In genomic region chr17:75536396-75537049, GRCm38 (mm10) we compare ENCODE assay signal across 8 mouse cellular contexts. TPM values are rescaled to one million over a fixed set of nuclear protein-coding genes. Genes with fewer than 3 reads are reported as not detected.
DNase-seq lines count a peak whose midpoint lies in the region; ATAC-seq and TF ChIP-seq lines count a peak whose summit lies in the region.

No protein-coding gene starts in this region.

- H3K36me3 ChIP-seq in midbrain, embryonic 11.5 days (ENCODE audit: control insufficient read depth, insufficient read depth, low read length): no peaks in the 10 kb centered on the region; the same call in 1 of the 2 replicates
- peaks cover 31% of the 10 kb centered on the region for H3K36me3 ChIP-seq in midbrain, embryonic 10.5 days
- H3K36me3 ChIP-seq in midbrain, postnatal 0 days (ENCODE audit: insufficient read depth, low read length): peaks cover 16% of the 10 kb centered on the region

- no peak overlapping the region for H3K27ac ChIP-seq in midbrain, embryonic 11.5 days (ENCODE audit: low read depth, low read length)
- no peak overlapping the region for H3K27ac ChIP-seq in midbrain, embryonic 10.5 days (replicated peaks)
- no peak overlapping the region for H3K27ac ChIP-seq in midbrain, postnatal 0 days (ENCODE audit: low read depth, low read length)

- no peak overlapping the region for H3K4me2 ChIP-seq in midbrain, embryonic 11.5 days
- no peak overlapping the region for H3K4me2 ChIP-seq in midbrain, postnatal 0 days (ENCODE audit: low read depth, low read length, poor library complexity, severe bottlenecking)

- peak; percentile 35; the same call in 1 of the 2 replicates for ATAC-seq in midbrain, embryonic 11.5 days (ENCODE audit: low FRiP score)
- ATAC-seq in granulocyte monocyte progenitor cell, adult 5-6 weeks (replicated peaks; ENCODE audit: poor library complexity, severe bottlenecking): peak; percentile 98
- peak; percentile 80; the same call in 1 of the 2 replicates for ATAC-seq in midbrain, postnatal 0 days (ENCODE audit: low FRiP score)

- TF ChIP-seq CTCF in midbrain, postnatal 0 days (IDR thresholded peaks at IDR 0.05): peak; percentile 93

- DNase-seq in adrenal gland, postnatal 10 days: peak; percentile 53
- no peak for DNase-seq in adrenal gland, adult 18-20 months (ENCODE audit: low spot score in 2 of 2)
- no peak for DNase-seq in midbrain, embryonic 11.5 days (ENCODE audit: low spot score, missing footprints)
- no peak for DNase-seq in midbrain, embryonic 10.5 days (ENCODE audit: low spot score)
- DNase-seq in left cerebral cortex, postnatal 14 days (ENCODE audit: low spot score in 2 of 2): peak; percentile 64 to 80
- DNase-seq in midbrain, postnatal 0 days (ENCODE audit: low spot score): peak; percentile 83
- DNase-seq in ovary, postnatal 36 days (ENCODE audit: low spot score): no peak

- WGBS in midbrain, embryonic 11.5 days: 64% methylated on average over 6 of the region's 6 CpGs
- WGBS in midbrain, embryonic 10.5 days: 55% methylated on average over 6 of the region's 6 CpGs
- 41% methylated on average over 6 of the region's 6 CpGs for WGBS in midbrain, postnatal 0 days

- no peak overlapping the region for H3K9ac ChIP-seq in midbrain, embryonic 11.5 days (ENCODE audit: low read length)
- no peak overlapping the region for H3K9ac ChIP-seq in midbrain, postnatal 0 days (replicated peaks; ENCODE audit: low read length, poor library complexity, severe bottlenecking)

- H3K27me3 ChIP-seq in midbrain, embryonic 11.5 days (ENCODE audit: control insufficient read depth, insufficient read depth, low read length): no peaks in the 10 kb centered on the region
- no peaks in the 10 kb centered on the region for H3K27me3 ChIP-seq in midbrain, embryonic 10.5 days (ENCODE audit: low read depth, poor library complexity, severe bottlenecking)
- no peaks in the 10 kb centered on the region for H3K27me3 ChIP-seq in midbrain, postnatal 0 days (ENCODE audit: insufficient read depth, low read length)

- intact Hi-C loops in left cerebral cortex, postnatal 14 days (cut with DNase I): loop anchor here (5.0 to 10.0 kb wide), 3 partner anchors 142 to 522 kb away; no protein-coding TSS in a partner anchor

- no peaks in the 10 kb centered on the region for H3K9me3 ChIP-seq in midbrain, embryonic 11.5 days (ENCODE audit: control insufficient read depth, low read length)
- no peaks in the 10 kb centered on the region for H3K9me3 ChIP-seq in midbrain, embryonic 10.5 days (replicated peaks)
- no peaks in the 10 kb centered on the region for H3K9me3 ChIP-seq in midbrain, postnatal 0 days (ENCODE audit: low read length)

- no peaks in the 10 kb centered on the region for H3K4me1 ChIP-seq in midbrain, embryonic 11.5 days (ENCODE audit: control insufficient read depth, insufficient read depth, low read length)
- no peaks in the 10 kb centered on the region for H3K4me1 ChIP-seq in midbrain, embryonic 10.5 days
- no peaks in the 10 kb centered on the region for H3K4me1 ChIP-seq in midbrain, postnatal 0 days (ENCODE audit: insufficient read depth, low read length)

- no peak overlapping the region for H3K4me3 ChIP-seq in midbrain, embryonic 11.5 days (ENCODE audit: low read depth, low read length)
- no peak overlapping the region for H3K4me3 ChIP-seq in midbrain, embryonic 10.5 days
- no peak overlapping the region for H3K4me3 ChIP-seq in midbrain, postnatal 0 days (ENCODE audit: low read depth, low read length)

RNA-seq across cellular contexts. Expression of gene Fam98a, which starts 15.2 kb away (rescaled TPM):
- total RNA-seq in adrenal gland, postnatal 10 days (2021): 10 to 100 TPM; 24.8 to 32.8 TPM
- 10 to 100 TPM; 33.1 to 44.0 TPM for total RNA-seq in adrenal gland, adult 18-20 months (2021)
- 8.7 and 9.1 TPM in 2 replicates for polyA plus RNA-seq in midbrain, embryonic 11.5 days (2014; fragmentation: Nextera tagmentation; extraction: Ambion mirVana)
- 24.5 and 27.0 TPM in 2 replicates for polyA plus RNA-seq in midbrain, embryonic 10.5 days (2016; fragmentation: Nextera tagmentation; extraction: Ambion mirVana)
- 30.1 and 33.6 TPM in 2 replicates for total RNA-seq in granulocyte monocyte progenitor cell, adult 5-6 weeks (2014; fragmentation: Nextera tagmentation)
- 24.4 and 29.9 TPM in 2 replicates for total RNA-seq in granulocyte monocyte progenitor cell, adult 5-6 weeks (2017)
- total RNA-seq in left cerebral cortex, postnatal 14 days (2021): 10 to 100 TPM; 49.2 to 54.7 TPM
- 16.3 and 27.4 TPM in 2 replicates for total RNA-seq in midbrain, postnatal 0 days (2014; rRNA removed)
- polyA plus RNA-seq in midbrain, postnatal 0 days (2015; fragmentation: Nextera tagmentation; extraction: Ambion mirVana): 17.1 and 20.5 TPM in 2 replicates

Comparison
In these comparisons a context has a peak if more than half of its experiments do, and no peak if none do; other contexts are left out.
1. DNase-seq: peak in adrenal gland, postnatal 10 days (single experiment), left cerebral cortex, postnatal 14 days (2 of 2) and midbrain, postnatal 0 days (single experiment); none in adrenal gland, adult 18-20 months (0 of 2), midbrain, embryonic 11.5 days (single experiment), midbrain, embryonic 10.5 days (single experiment) and ovary, postnatal 36 days (single experiment).
2. ATAC-seq: peak in every context shown above with its lines; median percentile 98 in granulocyte monocyte progenitor cell, adult 5-6 weeks; 80 in midbrain, postnatal 0 days; 35 in midbrain, embryonic 11.5 days.